Mouse (Mus musculus) T-helper 2 cell (primary cell): Measurements from ENCODE around the gene Olfr391-ps.

ENCODE experiments used
- in situ Hi-C: fragments of 300-600 bp; cut with MboI, MseI; formaldehyde crosslinking; loops from one replicate; pipeline ENCODE4 v1.15.1; 2025; ENCODE audit warnings: high pct_unique_total_duplicates

The Olfr391-ps gene

GRCm38 (mm10) chr11:73802952-73803351 is at the start of gene Olfr391-ps:
Gene Olfr391-ps (minus strand): TSS chr11:73803052.
- in situ Hi-C loops, result no loop called here

GRCm38 (mm10) chr11:73851354-73851753 is 48.5 kb upstream of the Olfr391-ps start, which contains the start of gene Olfr393:
Gene Olfr393 (minus strand): TSS chr11:73851454.
- in situ Hi-C loops, result no loop called here

- in situ Hi-C loops, result no loop called here
Measured at GRCm38 (mm10) chr11:73816949-73817348, 14.1 kb upstream of the Olfr391-ps start, which contains the start of gene Olfr392. Gene Olfr392 (minus strand): TSS chr11:73817049.

GRCm38 (mm10) chr11:73782664-73783063 is 20.2 kb downstream of the Olfr391-ps start, which contains the start of gene Olfr390:
Gene Olfr390 (plus strand): TSS chr11:73782964.
- in situ Hi-C loops, result no loop called here

GRCm38 (mm10) chr11:73780613-73781012 is 22.2 kb downstream of the Olfr391-ps start, which contains the start of gene Olfr389:
Gene Olfr389 (minus strand): TSS chr11:73780713.
- in situ Hi-C loops, result no loop called here

- in situ Hi-C loops, result no loop called here
Measured at GRCm38 (mm10) chr11:73759115-73759514, 43.7 kb downstream of the Olfr391-ps start.
